Mouse (Mus musculus): ENCODE measurements at regions not wholly inside any gene's neighbourhood (a gene's known extent, or its start where the extent isn't known, plus 50 kb on each side); places are given as distances from the start of the nearest gene placed in this dataset.

DNA sequence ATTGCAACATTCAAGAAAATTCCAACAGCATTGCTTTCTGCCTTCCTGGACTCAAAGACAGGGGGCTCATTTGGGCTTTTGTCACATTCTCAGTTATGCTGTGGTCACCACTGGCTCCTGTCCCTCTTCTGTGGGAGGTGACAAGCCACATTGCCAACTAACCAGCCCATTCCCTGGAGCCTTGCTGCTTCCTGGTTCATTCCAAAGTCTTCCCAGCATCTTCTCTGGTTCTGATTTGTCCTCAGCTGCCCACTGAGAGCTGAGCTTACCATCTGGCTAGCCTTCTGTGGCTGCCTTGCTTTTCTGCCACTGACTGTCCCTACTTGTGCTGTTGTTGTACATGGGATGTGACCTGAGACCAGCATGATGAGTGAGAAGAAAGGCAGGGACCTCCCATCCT, 111.0 kb downstream of the Cxcl12 start:
- DNase-seq (ENCODE audit: low spot score), result no peak

DNA sequence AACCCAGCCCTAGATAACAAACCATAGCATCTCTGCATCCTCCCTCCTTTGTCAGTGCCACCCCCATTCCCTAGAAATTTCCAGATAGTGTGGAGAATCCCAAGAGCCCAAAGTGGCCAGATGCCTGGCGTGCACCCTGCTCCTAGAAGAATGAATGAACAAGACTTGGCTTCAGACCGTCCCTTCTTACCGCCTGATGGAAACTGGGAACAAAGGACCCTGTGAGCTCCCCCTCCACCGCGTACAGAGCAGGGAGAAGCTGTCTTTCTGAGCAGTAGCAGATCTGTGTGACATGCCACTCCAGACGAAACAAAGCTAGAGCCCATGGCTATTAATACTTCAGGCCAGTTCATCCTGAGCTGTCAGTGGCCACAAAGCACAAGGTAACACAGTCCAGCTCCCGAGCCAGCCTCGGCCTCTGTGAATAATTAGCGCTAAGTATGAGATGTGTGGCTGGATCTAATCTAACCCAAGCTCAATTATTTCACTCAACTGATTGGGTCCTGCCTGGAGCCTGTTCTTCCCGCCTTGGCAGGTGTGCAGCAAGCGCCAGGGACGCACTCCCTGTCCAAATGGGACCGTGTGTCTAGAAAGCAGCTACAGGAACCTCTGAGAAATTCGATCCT, 111.6 kb downstream of the Cxcl12 start:
- no peak for DNase-seq (ENCODE audit: low spot score)

- no peak for DNase-seq (ENCODE audit: low spot score)
Observed at GRCm38 (mm10) chr6:117280911-117281310, 112.6 kb downstream of the Cxcl12 start.

- DNase-seq (ENCODE audit: low spot score), result no peak
Observed at GRCm38 (mm10) chr6:117283616-117284015, 115.3 kb downstream of the Cxcl12 start.

DNA sequence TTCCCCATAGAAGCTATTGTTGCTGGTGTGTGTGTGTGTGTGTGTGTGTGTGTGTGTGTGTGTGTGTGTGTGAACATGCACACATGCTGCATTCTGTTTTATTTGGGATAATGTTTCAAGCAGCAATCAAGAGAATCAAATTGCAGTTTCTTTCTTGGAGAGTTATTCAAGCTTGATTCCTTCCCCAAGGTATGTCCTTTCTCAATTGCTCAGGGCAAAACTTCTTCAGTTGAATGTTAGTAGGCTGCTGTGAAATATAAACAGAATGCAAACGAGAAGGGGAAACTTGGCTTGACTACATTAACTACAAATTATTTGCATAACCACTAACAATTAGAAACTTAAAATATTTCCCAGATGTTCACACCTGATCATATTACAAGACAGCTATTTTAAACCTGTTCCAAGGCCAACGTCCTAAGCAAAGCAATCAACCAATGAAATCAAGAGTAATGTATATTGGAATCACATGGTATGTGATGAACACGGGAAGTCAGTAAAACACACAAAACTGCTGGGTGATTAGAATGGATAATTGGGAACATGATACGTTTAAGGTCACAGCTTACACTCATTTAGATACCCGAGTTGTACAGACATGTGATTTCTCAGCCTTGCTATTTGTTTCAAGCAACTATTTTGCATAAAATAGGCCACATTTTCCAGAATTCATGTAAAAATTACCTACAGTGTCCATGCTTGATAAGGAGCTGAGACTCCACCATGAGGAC, 116.2 kb downstream of the Cxcl12 start:
- no peak for DNase-seq (ENCODE audit: low spot score)

DNA sequence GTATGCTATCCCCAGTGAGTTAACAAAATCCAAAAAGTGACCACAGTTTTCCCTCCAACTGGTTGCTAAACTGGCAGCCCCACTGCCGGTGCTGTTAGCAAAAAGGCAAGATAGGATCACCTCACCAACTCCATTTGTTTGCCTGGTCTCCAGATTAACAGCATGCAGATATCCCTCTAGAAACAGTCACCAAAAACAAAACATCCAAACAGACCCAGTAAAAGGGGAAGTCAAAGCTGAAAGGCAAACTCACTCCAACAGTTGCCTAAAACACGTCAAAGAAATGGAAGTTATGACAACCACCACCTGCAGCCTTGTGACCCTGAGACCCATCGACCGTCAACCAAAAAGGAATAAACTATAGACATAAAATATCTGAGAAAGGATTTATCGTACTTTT, 119.1 kb downstream of the Cxcl12 start:
- no peak for DNase-seq (ENCODE audit: low spot score)

GRCm38 (mm10) chr6:117293780-117294465, 125.6 kb downstream of the Cxcl12 start:
- DNase-seq (ENCODE audit: low spot score), result no peak

DNA sequence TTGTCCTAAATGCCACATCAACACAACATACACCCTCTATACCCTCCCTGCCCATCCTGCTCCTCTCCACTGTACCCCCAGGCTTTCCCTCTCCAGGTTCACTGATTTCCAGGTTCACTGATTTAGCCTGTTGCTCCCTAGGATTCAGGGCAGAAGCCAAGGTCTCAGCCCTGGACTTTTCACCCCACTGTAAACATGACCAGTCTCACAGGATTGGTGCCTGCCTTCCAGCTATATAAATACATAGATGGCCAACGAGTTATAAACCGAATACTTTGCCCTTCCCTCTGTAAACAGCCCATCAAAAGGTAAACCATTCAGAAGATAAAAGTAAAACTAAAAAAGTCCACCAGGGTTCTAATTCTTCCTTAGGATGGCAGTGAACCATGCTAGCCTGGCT, 129.6 kb downstream of the Cxcl12 start:
- no peak for DNase-seq (ENCODE audit: low spot score)

DNA sequence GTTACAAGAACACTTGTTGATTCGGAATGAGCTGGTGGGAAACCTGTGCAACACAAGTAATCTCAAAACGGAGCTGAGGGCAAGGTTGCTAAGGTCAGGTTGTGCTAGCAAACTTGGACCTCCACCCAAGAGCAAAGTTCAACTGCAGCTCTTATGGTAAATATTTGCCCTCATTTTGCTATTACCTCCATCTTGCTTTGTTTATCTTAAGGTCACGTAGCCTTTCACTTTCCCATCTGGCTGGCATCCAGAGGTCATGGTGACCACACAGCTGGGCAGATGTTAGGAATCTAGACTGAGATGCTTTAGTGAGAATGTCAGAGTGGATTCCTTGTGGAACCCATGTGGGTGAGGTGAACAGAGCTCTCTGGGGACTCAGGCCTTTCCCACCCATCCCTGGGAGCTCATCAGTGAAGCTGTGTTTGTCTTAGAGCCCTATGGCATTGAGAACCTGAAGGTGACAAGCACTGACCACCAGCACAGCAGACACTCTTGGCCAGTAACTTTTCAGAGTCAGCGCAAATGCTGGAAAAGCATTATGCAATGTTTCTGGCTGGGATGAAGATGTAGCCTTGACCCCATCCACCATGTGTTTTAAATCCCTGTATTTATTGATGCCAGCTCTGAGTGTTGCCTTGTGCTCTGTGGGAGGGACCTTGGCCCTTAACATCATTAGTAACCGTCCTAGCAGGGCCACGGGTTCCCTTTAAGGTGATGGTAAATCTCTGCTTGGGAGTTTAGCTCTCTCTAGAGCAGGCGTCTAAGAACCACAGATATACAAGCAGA, 131.4 kb downstream of the Cxcl12 start:
- no peak for DNase-seq (ENCODE audit: low spot score)

GRCm38 (mm10) chr6:117303361-117303760, 135.0 kb downstream of the Cxcl12 start:
- no peak for DNase-seq (ENCODE audit: low spot score)

- DNase-seq (ENCODE audit: low spot score), result no peak
Observed at GRCm38 (mm10) chr6:117305736-117306250, 137.5 kb downstream of the Cxcl12 start.

DNA sequence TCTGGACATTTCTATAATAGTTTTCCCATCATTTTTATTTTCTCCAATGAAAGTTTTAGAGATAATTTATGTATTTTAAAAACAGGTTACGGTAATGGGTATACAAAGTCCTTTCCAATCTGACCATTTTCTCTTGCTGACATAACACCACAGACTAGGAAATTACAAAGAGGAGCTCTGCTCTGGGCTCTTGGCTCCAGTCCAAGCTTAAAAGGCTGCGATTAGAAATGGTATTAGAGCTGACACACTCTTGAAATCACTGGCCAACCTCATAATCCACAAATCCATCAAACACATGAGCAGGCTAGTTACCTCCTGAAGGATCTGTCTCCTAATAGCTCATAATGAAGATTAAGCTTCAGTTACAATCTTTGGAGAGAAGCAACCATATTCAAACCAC, 140.3 kb downstream of the Cxcl12 start:
- DNase-seq (ENCODE audit: low spot score), result no peak

DNA sequence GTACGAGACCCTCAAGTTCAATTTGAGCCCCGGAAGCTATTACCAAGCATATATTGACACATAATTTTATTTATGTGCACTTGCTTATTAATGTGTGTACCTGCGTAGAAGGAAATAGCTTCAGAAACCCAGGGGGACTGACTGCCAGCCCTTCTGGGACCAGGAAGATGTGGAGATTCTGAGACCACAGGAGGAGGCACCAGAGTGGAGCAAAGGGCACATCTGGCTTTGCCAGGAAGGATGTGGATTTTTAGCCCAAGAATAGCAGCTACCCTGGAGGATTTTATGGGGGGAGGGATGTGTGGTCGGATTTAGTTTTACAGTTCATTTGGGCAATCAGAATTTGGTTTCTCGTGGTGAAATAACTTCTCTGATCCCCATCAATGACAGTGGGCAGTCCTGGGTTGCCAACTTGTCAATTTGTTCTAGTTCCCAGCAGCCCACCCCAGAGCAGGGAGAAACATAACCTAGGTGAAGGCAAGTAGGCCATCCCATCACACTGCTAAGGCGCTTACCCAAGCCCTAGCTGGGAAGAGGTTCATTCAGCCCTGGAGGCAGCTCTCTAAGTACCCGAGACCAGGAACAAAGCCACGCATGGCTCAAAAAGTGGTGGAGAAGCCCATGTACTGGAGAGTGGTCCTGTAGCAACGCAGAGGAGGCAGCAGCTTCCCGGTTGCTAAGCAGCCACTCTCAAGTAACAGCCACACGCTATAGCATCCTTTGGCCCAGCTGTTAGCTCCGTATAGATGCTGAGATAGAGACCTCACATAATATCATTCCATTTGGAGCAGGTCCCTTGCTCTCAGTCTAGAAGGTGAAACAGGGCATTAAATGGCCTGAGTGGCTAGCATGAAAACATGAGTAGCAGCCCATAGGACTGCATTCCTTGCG, 144.8 kb downstream of the Cxcl12 start:
- no peak for DNase-seq (ENCODE audit: low spot score)

GRCm38 (mm10) chr6:117313944-117314566, 145.7 kb downstream of the Cxcl12 start:
- no peak for DNase-seq (ENCODE audit: low spot score)

- DNase-seq (ENCODE audit: low spot score), result no peak
Observed at GRCm38 (mm10) chr6:117323301-117323700, 155.0 kb downstream of the Cxcl12 start.

- no peak for DNase-seq (ENCODE audit: low spot score)
Observed at GRCm38 (mm10) chr6:117323850-117324249, 155.5 kb downstream of the Cxcl12 start.

DNA sequence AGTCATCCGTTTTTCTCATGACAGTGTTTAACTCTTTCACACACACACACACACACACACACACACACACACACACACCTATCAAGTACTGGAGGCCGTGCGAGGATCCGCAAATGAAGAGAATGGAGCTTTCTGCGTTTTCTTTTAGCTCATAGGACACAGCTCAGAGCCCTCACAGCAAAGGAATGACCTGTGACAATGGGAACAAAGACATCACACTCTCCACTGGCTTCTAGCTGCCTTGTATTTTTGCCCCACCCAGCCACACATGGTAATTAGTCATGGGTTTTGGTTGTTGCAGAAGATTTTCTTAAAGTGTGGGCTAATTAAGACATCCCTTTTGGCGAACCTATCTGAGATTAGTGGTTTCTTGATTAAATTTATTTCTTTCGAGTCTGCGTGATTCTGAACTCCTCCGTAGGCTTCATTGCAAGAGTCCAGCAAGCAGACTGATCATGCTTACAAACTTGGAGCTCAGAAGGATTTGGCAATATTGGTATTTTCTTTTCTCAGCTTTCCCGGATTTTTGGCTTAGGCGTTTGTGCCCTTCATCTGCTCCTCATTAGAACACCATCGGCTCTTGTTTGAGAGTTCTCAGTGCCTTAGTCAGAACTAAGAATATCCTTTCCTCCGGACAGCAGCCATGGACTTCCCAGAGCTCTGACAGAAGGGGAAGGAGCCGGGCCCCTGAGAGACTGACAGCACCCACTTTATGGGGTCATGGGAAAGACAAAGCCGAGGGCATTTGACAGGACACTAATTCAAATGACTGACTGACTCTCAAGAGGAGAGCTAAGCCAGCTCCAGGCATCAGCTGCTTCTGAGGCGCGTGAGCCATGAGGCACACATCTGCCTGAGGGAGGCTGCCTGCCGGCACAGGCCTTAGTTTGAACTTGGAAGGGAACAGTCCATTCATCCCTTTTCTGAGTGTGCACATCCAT, 158.8 kb downstream of the Cxcl12 start:
- DNase-seq (ENCODE audit: low spot score), result no peak

DNA sequence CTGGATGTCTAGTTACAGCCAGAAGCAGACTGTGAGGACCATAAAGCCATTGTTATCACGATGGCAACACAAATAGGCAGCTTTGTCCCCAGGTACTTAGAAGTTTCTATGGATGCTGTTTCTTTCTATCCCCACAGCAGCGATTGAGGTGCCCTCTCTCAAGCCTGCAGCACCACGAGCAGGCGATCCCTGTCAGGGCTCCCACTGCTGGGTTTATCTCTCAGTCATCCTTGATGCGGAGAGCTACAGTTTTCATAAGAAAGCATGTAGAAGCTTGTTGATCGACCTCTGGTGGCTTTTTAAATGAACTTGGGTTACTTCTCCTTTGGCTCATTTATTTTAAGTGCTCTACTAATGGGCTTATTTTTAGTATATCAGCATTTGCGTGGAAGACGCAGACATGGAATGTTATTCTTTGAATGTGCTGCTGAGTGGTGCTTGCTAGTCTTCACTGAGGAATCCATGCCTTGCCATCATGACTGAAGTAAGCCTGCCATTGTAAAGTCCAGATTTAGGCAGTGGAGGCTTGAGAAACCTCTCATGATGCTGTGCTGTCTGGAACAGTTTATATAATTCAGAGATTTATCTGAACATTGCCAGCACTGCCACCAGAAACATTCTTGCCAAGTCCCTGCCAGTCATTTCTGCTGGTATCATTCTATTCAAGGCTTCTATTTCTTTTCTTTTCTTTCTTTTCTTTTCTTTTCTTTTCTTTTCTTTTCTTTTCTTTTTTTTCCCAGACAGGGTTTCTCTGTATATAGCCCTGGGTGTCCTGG, 161.0 kb downstream of the Cxcl12 start:
- no peak for DNase-seq (ENCODE audit: low spot score)

- no peak for DNase-seq (ENCODE audit: low spot score)
Observed at GRCm38 (mm10) chr6:117330198-117330597, 161.9 kb downstream of the Cxcl12 start.
